Mouse (Mus musculus) CD8-positive naive resting alpha-beta T cell, adult 2 months (primary cell): ENCODE measurements around the gene Eif3g.

Experiments
- DNase-seq, 2 experiments: peaks; one replicate each; pipeline ENCODE4 v3.0.0; 2022; ENCODE audit warnings: low read depth in 2 of 2, low spot score in 2 of 2

Eif3g gene

DNA sequence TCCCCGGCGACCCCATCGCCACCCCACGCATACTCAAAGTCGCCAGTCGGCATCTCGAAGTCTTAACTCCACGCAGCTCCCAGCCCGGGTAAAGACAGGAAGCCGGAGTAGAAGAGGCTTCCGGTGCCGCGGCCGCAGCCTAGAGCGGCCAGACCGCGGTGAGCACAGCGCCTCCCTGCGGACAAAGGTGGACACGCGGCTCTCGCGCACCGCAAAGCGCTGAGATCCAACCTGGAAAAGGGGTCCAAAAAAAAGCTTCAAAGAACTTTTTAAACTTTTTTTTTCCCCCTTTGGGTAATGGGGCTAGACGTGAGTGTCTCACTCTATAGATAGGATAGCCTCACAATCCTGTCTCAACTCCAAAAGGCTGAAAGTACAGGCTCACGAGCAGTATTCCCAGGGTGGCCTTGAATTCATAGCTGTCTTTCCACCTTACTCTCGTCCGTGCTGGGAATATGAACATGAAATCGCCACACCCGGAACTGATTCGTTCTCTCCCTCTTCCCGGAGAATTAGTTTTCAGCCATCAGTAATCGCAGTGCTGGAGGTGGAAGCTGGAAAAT lies at the start of gene Eif3g:
Gene Eif3g (minus strand): TSS at position 113 of the 563 bp plus-strand sequence.
- peak; percentile 82 to 86 for DNase-seq

DNA sequence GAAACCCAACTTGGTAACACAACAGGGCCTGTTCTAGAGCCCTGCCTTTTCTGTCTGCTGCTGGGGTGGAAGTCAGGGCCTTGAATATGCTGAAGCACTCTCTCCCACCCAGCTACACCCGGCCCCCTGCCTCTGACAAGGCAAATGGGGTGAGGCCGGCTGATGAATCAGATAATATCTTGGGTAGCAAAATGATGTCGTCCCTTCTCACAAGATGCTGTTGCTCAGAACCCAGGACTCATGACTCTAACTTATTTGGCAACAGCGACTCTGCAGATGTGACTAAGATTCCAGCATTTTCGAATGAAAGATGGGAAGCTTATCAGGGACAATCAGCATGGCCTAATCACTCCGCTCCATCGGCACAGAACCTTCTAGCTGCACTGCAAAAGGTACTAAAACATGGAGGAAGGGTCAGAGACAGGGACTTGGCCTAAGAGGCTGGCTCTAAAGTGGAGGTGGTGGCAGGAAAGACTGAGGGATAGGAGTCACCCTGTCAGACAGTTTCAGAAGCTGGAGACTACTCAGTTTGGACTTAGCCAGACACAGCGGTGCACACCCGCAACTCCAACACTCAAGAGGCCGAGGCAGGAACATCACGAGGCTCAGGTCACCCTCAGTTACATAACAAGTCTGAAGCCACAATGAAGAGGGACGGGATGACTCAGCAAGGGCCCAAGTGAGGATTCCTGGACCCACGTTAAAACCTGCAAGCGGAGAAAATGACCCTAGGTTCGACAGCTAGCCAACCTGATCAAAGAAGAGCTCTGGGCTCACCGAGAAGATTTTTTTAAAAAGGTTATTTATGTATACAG lies 47.9 kb upstream of the Eif3g start:
- no peak for DNase-seq

DNA sequence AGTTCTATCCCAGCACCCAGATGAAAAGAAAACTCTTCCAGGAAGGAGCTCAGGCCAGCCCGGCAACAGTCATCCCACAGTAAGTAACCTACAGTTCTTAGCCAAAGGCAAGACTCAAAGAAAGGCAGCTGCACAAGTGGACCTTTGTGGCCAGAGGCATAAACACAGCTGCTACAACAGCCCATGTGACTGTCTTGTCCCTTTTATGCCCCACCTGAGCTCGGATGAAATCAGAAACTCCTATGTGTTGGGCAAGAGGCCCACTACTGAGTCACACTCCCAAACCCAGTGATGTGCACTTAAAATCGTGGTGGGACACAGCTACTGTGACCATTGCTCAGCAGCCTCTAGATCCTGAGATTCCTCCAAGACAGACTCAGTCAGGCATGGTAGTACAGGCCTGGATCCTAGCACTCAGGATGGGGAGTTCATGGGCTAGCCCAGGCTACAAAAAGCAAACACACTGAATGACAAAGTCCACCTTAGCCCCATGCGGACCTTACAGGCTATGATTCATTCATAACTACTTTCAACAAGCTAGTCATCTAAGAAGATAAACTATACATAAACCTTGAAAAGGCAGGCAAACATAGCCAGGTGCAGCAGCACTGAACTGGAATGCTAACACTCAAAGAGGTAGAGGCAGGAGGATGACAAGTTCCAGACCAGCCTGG lies 46.4 kb upstream of the Eif3g start:
- DNase-seq, result no peak

- no peak for DNase-seq
Measured at GRCm38 (mm10) chr9:20943911-20944310, 45.5 kb upstream of the Eif3g start.

DNA sequence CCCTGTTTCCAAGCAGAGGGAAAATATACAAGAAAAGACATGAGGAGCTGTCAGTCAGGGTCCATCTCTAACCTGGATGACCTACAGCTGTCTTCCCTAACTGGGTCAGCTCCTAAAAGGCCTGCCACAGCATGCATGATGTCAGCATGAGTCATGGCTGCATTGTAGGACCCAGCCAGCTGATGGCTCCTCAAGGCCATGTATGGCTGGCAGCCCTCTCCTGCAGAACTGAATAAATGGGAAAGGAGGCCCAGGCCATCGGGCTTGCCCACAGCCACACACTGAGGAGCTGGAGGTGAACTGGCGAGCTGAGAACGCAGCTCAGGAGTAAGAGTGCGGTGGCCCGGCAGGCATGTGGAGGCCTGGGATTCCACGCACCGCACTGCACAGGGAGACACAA lies 45.0 kb upstream of the Eif3g start:
- DNase-seq, result no peak

- no peak for DNase-seq
Measured at GRCm38 (mm10) chr9:20923258-20923657, 24.8 kb upstream of the Eif3g start.

GRCm38 (mm10) chr9:20916160-20916559 lies 17.7 kb upstream of the Eif3g start:
- peak; percentile 18 to 44 for DNase-seq

DNA sequence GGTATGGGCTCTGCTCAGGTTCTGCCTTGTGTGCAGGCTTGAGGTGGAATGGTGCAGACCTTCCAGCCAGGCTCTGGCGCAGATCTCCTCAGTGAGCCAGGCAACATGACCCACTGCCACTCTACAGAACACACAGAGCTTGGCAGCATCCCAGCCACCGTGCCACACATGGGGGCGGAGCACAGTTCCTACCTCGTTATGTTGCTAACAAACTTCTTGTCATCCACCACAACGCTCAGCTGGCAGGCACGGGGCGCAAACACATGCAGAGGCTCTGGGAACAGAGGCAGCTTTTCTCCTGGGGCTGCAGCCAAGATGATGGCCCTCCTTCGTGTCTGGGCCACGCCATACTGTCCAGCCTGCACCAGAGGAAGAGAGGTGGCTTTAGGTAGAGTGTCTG lies 11.5 kb upstream of the Eif3g start:
- no peak for DNase-seq

GRCm38 (mm10) chr9:20902174-20902491 lies 3.7 kb upstream of the Eif3g start:
- no peak for DNase-seq

GRCm38 (mm10) chr9:20901466-20902173 lies 3.2 kb upstream of the Eif3g start:
- DNase-seq, result peak; percentile 53 to 61

DNA sequence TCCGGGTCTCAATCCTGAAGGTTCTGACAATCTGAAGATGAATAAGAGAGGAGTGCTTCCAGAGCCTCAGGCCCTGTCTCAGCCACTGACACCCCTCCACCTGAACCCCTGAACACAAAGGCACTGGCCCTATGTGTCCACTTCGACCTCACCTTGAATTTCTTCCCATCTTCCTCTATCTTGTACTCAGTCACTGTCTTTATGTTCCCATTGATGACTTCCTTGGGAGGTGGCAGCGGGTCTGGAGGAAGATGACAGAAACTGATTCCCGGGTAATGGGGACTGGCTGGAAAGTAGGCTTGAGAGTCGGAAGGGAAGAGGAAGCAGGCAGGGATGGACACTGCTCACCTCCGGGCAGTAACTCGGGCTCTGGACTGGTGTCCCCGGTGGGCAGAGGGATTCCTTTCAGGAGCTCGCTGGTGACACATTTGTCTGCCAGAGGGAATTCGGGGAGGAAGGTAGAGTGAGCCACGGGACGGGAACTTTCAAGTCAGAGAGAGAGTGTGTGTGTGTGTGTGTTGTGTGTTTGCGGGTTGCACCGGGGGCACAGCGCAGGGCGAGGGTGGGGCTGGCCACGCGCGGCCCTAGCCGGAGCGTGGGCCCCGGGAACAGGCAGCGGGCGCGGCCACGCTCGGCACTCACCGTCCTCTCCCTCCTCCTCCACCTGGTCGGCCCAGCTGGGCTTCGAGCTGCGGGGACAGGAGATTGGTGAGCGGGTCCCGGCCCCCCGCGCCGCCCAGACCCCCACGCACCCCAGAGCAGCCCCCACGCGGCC lies 500 bp downstream of the Eif3g start:
- DNase-seq, result peak in 1 of 2 experiments; percentile 15

DNA sequence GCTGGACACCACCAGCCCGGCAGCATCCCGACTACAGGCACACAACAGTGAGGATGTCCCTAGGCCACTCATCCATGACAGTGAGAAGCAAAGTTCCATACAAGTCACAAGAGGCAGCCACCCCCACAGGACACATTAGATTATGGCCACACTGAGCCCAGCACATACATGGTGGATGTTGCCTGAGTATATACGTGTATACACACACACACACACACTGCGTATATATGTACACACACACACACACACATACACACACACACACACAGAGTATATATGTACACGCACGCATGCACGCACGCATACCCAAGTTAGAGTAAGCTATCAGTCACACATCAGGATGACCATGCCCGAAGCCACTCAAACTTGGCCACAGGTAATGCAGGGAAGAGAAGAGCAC lies 3.0 kb downstream of the Eif3g start:
- no peak for DNase-seq

- no peak for DNase-seq
Measured at GRCm38 (mm10) chr9:20894629-20895028, 3.8 kb downstream of the Eif3g start.

- DNase-seq, result no peak
Measured at GRCm38 (mm10) chr9:20893590-20894343, 4.7 kb downstream of the Eif3g start.

GRCm38 (mm10) chr9:20893069-20893468 lies 5.4 kb downstream of the Eif3g start:
- DNase-seq, result no peak

DNA sequence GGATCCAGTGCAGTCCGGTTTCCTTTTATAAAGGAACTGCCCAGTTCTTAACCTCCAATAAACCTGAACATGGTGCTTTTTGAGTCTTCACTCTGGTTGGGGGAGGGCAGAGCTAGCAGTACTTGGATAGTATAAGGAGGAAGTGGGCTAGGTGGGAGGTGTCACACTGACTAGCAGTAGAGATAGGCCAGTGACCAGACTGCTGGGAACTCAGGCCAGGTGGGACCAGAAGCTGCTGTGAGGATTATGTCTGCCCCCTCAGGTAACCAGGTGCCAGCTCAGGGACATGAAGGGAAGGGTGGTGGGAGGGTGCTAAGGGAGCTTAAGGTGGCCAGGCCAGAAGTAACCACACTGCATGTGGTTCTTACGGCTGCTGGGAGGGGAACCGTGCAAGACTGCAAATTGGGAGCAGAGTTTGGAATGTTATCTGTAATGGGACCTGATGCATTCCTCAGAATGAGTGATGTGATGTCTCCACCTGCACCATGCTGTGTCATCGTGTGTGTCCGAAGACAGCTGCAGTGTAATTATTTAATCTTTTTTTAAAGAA lies 6.2 kb downstream of the Eif3g start:
- DNase-seq, result no peak

DNA sequence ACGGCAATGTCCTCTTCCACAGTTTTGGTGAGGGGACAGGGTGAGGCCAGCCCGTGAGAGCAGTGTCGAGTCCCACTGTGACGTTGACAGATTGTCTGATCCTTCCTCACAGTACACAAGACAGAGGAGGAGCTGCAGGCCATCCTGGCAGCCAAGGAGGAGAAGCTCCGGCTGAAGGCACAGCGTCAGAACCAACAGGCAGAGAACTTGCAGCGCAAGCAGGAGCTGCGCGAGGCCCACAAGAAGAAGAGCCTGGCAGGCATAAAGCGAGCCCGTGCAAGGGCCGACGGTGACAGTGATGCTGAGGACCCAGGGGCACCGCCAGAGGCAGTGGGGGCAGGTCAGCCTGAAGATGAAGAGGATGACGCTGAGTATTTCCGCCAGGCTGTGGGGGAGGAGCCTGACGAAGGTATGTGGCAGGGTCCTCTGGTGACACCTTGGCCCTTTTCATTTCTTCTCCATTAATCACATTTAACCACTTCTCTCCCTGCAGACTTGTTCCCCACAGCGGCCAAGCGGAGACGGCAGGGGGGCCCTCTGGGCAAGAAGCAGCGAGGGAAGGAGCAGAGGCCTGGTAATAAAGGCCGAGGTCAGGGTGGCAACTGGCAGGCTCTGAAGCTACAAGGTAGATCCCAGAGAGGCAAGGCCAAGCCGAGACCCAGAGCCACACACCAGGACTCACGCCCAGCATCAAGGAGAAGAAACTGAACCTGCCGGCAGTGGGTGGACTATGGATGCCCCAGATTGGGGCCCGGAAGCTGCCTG lies 6.9 kb downstream of the Eif3g start:
- DNase-seq, result no peak

DNA sequence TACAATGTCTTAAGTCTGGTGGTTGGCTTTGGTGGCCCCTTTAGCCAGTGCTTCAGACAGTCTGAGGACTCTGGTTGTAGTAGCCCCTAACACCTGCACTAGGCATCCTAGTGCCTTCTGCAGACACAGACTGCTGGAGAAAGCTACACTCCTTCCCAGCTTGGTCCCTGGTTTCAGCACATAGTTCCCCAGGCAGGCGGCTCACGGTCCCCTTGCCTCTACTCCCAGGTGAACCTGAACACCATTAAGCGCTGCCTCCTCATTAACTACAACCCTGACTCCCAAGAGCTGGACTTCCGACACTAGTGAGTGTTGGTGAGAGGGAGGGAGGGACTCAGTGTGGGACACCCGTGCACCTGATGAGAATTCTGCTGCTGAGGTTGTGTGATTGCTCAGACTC lies 8.0 kb downstream of the Eif3g start:
- DNase-seq, result no peak
